Mouse (Mus musculus) adrenal gland, adult (tissue): ENCODE measurements at regions not wholly inside any gene's neighbourhood (a gene's known extent, or its start where the extent isn't known, plus 50 kb on each side); places are given as distances from the start of the nearest gene placed in this dataset.

ENCODE experiments used
- DNase-seq, 2 experiments: peaks; one replicate each; pipeline ENCODE4 v3.0.0; 2022 to 2023; ENCODE audit warnings: low spot score in 1 of 2; ENCODE audit not compliant: inconsistent age in 2 of 2

GRCm38 (mm10) chr3:115655020-115655419 is 59.9 kb downstream of the S1pr1 start:
- no peak for DNase-seq

- DNase-seq, result no peak
Measured at GRCm38 (mm10) chr3:115652236-115652635, 62.6 kb downstream of the S1pr1 start.

GRCm38 (mm10) chr3:115649338-115650117 is 65.3 kb downstream of the S1pr1 start:
- no peak for DNase-seq

GRCm38 (mm10) chr3:115646993-115647392 is 67.9 kb downstream of the S1pr1 start:
- peak in 1 of 2 experiments; percentile 62 for DNase-seq

GRCm38 (mm10) chr3:115644307-115644706 is 70.6 kb downstream of the S1pr1 start:
- DNase-seq, result no peak

GRCm38 (mm10) chr3:115642846-115643260 is 72.0 kb downstream of the S1pr1 start:
- peak; percentile 73 to 92 for DNase-seq

- DNase-seq, result peak; percentile 9 to 58
Measured at GRCm38 (mm10) chr3:115642001-115642845, 72.6 kb downstream of the S1pr1 start.

- peak; percentile 64 to 78 for DNase-seq
Measured at GRCm38 (mm10) chr3:115641411-115641810, 73.5 kb downstream of the S1pr1 start.

DNA sequence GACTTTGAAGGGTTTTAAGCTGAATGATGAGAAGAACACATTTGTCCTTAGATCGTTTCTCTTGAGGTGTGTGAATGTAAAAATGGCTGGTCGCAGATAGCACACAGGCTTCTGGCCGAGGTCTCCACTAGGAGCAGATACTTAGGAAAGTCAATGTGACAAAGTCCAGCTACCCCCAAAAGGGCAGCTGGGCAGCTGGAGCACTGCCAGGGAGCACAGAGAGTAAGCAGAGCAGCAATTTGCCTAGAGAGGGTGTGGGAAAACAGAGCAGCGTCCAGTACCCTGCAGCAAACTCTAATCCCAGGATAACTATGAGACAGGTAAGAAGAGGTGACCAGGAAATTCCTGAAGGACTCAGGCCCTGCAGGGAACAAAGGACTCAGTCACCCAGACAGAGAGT is 79.4 kb downstream of the S1pr1 start:
- DNase-seq, result peak in 1 of 2 experiments; percentile 34

DNA sequence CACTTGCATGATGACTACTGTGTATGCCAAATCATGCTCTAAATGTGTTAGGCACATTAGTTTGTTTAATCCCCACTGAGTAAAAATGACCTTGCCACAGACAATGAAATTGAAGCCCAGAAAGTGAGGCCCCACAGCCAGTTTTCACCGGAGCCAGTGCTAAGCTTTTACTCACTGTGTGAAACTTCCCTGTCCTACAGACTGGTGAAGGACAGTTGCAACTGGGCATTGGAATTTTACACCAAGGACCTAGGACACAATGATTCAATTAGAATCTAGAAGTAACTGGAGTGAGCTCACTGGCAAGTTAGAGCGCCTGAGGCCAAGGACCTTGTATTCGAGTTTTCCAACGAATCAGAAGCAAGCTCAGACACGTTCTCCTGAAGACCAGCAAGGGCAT is 79.8 kb downstream of the S1pr1 start:
- peak in 1 of 2 experiments; percentile 61 for DNase-seq

DNA sequence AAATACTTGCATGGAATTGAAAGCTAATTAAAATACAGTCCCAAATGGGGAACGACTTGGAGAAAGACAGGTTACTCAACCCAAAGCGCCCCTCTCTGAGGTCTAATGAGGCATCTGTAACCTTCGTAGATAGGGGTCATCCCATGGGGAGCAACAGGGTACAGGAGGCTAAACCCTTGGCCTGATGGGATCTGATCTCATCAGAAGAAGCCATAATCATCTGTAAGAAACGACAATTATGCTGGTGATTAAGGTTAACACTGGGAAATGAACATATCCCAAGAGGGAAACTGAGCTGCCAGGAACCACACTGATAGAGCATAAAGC is 82.5 kb downstream of the S1pr1 start:
- no peak for DNase-seq

DNA sequence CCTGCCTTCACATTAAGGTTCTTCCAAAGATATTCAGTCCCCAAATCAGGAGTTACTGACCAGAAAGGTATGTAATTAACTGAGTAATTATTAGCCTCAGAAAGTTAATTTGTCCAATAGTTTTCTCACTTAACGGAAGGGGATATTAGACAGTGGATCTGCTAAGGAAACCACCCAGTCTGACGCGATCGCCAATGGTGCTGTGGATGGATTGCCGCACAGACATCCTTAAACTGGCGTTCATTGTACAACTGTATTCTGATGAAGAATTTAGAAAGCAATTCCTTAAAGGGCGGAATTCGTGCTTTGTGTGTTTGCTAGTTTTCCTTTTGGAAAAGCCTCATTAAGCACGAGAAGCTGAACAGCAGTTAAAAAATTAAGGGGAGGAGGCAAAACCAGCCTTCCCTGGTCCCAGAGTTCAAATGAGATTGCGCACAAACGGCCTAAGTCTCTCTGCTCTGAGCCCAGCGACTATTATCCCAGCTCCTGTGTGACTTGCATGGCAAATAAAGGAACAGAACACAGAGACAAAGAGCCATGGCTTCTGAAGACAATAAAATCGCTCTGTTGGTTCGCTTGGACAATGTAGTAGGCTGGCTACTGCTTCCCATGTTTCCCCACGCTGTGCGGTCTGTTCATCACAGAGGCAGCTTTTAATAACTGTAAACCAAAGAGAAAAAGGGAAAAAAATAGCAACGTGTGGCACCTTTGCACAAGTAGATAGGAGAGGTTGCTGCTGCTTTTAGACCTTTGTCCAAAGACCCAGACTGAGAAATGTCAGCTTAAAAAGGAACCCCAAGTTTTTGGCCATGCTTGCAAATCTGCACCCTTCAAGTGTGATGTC is 83.1 kb downstream of the S1pr1 start:
- no peak for DNase-seq

DNA sequence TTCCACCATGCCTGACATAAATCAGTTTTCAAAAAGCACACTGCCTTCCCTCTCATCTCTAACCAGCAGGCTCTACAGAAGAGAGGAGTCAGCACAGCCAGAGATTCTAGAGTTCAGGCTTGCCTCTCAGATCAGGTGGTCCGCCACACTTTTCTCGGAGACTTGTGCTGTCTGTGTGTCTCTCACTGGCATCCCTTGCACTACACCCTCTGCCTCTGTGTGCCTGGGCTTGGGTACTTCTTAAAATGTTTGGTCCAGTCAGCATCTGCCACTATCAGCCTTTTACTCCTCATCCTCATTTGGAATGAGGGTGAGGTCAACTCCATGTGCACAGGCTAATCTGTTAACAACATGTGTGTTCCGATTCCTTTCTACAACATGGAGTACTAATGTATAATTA is 92.0 kb downstream of the S1pr1 start:
- DNase-seq, result no peak

DNA sequence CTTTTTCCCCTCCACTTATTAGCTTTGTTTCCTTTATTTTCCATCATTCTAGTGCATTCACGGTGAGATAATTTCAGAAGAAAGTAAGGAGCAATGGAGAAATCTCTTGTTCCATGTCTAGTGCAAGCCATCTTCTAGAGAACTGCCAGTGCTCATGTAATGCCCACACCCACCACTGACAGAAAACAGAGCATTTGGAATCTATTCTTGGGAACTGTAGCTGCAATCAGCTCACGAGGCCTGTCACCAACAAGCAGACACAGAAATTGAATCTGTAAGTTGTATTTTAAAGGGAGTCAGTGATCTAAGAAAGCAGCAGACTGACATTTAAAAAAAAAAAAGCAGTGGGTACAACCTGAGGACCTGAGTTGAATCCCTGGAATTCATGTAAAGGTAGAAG is 92.6 kb downstream of the S1pr1 start:
- no peak for DNase-seq

DNA sequence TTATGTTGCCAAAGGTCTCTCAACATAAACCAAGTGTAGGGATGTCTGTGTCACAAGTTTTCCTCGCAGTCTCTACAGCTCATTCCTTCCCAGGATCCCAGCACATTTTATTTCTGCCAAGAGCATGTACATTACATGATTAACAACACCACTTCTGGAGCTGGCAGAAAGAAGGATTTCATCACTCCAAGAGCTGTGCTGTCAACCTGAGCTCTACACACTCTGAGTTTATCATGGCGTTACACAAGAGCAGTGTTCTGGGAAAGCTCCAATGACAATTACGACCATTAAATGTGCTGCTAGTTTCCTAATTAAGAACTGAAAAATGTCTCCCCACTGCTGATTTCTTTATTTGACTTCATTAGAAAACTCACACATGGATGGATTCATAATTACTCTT is 94.9 kb downstream of the S1pr1 start:
- no peak for DNase-seq

DNA sequence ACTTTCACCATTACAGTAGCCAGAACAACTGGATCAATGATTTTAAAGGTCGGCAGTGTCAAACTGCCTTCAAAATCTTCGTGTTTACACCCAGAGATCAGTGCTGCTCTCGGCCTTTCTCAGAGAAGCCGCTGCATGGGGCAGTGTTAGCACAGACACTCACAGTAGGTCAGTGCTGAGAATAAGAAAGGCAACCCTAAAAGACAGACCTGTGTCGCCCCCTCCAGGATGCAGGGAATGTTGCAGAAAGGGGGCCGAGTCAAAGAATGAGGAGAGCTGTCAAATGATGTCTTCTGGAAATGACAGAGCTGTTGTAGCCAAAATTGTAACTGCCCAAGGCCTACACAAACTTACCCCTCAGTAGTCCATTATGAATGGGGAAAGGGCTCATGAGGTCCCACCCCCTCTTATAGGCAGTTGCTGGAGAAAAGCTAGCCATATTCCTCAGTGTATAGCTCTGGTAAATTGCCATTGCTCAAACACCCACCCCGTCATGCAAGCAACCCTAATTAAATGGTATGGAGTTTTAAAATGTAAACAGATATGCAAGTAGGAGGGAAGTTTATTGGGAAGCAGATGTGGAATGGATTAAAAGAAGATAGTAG is 98.8 kb downstream of the S1pr1 start:
- DNase-seq, result peak; percentile 7 to 65

- no peak for DNase-seq
Measured at GRCm38 (mm10) chr3:115612859-115613258, 102.0 kb downstream of the S1pr1 start.

GRCm38 (mm10) chr3:115608087-115608486 is 106.8 kb downstream of the S1pr1 start:
- DNase-seq, result no peak

DNA sequence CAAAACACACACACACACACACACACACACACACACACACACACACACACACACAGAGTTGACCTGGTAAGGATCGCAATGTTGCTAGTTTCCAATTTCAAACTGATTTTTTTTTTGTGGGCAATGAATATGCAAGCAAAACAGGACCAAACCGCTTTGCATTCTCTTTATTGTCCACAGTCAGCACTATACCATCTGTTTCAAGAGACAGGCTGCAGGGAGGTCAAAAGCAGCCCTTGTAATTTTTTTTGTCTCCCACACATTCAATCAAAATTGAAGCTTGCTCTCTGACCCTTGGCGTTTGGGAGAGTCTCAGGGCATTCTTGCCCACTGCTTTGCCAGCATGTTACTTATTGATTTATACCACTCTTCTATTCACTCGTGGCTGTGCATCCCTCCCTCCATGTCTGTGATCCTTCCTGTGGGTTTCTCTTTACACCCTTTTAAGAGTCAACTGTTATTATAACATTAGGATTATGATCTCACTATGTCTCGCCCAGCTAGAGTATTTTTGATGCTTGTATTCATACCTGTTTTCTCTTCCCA is 110.1 kb downstream of the S1pr1 start:
- DNase-seq, result no peak

DNA sequence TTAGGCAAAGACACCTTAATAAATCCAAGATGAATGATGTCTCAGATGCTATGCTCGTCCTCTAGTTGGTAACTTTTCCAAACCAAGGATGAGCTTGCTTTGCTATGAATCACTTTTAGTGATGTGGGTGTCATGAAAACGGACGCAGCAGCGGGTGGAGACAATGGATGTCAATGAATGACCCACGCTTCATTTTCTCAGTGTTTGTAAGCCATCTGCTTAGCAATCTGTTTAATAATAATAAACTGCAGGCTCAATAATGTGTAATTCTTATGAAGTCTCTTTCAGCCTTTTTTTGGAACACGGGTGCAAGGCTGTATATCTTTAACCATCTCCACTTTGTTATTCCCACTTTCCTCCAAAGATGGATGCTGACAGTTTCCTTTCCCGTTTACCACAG is 110.6 kb downstream of the S1pr1 start:
- no peak for DNase-seq

DNA sequence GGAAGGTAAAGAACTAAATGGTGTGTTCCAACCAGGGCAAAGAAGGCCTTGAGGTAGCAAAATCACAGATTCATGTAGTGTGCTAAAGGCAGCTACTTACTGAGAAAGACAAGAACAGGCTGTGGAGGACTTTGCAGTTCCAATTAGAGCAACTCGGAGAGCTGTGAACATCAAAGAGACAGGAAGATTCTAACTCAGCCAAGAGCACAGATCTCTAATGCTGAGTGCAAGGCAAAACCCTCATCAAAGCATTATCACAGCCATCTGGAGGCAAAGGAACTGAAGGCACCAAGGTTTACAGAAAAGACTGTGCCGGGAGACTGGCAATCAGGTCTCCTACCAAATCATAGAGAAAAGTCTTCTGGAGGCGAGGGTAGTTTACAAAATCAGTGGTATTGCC is 111.1 kb downstream of the S1pr1 start:
- no peak for DNase-seq
